Mouse (Mus musculus) hindbrain, embryonic 10.5 days (tissue): Measurements from ENCODE around the gene Fkrp. TPM values are rescaled to one million over a fixed set of nuclear protein-coding genes. Genes with fewer than 3 reads are reported as not detected.

ENCODE experiments used
- DNase-seq: peaks from one replicate; pipeline ENCODE4 v3.0.0-alpha.2; 2017; ENCODE audit warnings: low spot score
- H3K27ac ChIP-seq: fragments of 300-500 bp; sonication (generic); 2 replicates; pipeline ENCODE4 v1.5.1; 2016; ENCODE audit warnings: mild to moderate bottlenecking, moderate library complexity
- H3K27me3 ChIP-seq: fragments of 300-500 bp; sonication (generic); 2 replicates; pipeline ENCODE4 v1.6.1; 2016; ENCODE audit warnings: mild to moderate bottlenecking; ENCODE audit not compliant: poor library complexity, insufficient read depth, severe bottlenecking
- H3K36me3 ChIP-seq: fragments of 300-500 bp; sonication (generic); 2 replicates; pipeline ENCODE4 v1.6.1; 2016; ENCODE audit warnings: mild to moderate bottlenecking, moderate library complexity
- H3K4me1 ChIP-seq: fragments of 300-500 bp; sonication (generic); replicated peaks from 2 replicates; pipeline ENCODE4 v1.6.1; 2016; ENCODE audit warnings: mild to moderate bottlenecking
- H3K4me3 ChIP-seq: fragments of 300-500 bp; sonication (generic); 2 replicates; pipeline ENCODE4 v1.5.1; 2016; ENCODE audit warnings: mild to moderate bottlenecking, moderate library complexity
- H3K9me3 ChIP-seq: fragments of 300-500 bp; sonication (generic); 2 replicates; pipeline ENCODE4 v1.6.1; 2016; ENCODE audit warnings: mild to moderate bottlenecking, moderate library complexity
- WGBS: fragments of 180-500 bp; shearing (Covaris S2); methylation state at CpG from one replicate; pipeline ENCODE4 v1.1.7; 2016; 5-methylcytosine and 5-hydroxymethylcytosine counted together
- polyA plus RNA-seq: library from polyadenylated mRNA; unstranded; fragments of >200 nt; fragmentation: Nextera tagmentation; extraction: Ambion mirVana; gene quantifications from 2 replicates; pipeline ENCODE4 v1.2.1, GENCODE M21; 2016

Gene Fkrp
- polyA plus RNA-seq, 1 experiment from 2014 or later = 29.3 TPM

DNA sequence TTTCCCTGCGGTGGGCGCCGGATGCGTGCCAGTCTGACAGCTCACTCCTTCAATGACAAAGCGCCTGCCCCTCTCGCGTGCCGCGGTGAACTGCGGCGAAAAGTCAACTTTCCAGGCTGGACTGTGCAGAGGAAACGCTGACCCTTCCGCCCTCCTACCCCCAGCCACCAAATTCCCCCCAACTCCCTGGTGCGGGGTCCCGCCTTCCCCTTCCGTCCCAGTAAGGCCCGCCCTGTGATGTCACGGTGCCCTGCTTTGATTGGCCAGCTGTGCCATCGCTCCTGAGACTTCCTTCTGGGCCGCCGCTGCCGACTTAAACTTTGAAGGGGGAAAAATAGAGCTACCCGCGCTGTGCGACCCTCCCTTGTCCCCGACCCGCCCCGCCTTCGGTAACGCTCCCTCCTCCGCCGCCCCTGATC, 26.1 kb upstream of the Fkrp start, which contains the start of gene Prkd2:
Gene Prkd2 (plus strand): TSS at position 258 of the 419 bp plus-strand sequence.
- Histone ChIP-seq H3K36me3 (peaks cover 57% of the 10 kb centered on the region), H3K27ac (peak within 1 kb of the TSS; percentile 87), H3K4me3 (peak within 1 kb of the TSS; percentile 74), H3K9me3 (no peaks in the 10 kb centered on the region), H3K27me3 (peaks cover 12% of the 10 kb centered on the region; the same call in 1 of the 2 replicates), H3K4me1 (peaks cover 52% of the 10 kb centered on the region)
- WGBS = 1% methylated on average over 32 of the region's 32 CpGs
- DNase-seq = peak; percentile 93

DNA sequence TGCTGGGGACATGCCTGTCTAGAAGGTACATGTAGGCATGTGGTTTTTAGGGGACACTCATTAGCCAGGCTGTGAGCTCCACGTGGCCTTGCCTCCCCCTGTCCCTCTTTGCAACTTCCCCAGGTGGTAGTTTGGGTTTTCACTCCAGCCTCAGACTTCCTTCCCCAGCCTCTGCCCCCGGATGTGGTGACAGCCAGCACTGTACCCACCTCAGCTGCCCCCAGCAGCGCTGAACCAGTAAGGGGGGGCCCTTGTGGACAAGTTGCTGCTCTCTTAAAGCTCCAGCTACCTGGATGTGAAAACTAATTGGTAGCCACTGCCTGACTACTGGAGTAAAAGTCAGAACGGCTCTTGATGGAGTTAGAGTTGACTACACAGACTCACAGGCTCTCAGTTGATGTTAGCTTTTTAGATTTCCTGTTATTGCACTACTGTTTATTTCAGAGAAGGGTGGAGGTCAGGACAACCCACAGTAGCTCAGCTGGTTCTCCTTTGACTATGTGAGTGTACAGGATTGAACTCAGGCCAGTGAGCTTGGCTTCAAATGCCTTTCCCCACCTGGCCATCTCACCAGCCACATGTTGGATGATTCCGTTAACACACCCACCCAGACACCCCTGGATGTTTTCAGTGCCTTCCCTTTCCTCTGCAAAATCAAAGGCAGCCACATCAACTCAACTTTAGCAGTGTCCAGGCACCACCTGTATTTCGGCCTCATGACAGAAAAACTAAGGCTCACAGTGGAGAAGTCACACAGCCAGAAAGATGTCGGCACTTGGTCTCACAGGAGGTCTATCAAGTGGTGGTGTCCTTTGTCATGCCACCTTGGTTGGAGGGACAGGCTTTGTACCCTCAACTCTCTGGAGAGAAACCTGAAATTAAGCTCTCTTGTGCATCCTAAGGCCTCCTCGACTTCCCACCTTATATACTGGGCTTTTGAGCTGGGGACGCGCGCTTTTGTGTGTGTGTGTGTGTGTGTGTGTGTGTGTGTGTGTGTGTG, 25.3 kb upstream of the Fkrp start:
- Histone ChIP-seq H3K4me3 (peak overlapping the region; percentile 74), H3K36me3 (peaks cover 58% of the 10 kb centered on the region), H3K4me1 (peaks cover 52% of the 10 kb centered on the region), H3K27ac (peak overlapping the region; percentile 87), H3K27me3 (peaks cover 12% of the 10 kb centered on the region; the same call in 1 of the 2 replicates), H3K9me3 (no peaks in the 10 kb centered on the region)
- 43% methylated on average over 11 of the region's 11 CpGs for WGBS
- DNase-seq = no peak

DNA sequence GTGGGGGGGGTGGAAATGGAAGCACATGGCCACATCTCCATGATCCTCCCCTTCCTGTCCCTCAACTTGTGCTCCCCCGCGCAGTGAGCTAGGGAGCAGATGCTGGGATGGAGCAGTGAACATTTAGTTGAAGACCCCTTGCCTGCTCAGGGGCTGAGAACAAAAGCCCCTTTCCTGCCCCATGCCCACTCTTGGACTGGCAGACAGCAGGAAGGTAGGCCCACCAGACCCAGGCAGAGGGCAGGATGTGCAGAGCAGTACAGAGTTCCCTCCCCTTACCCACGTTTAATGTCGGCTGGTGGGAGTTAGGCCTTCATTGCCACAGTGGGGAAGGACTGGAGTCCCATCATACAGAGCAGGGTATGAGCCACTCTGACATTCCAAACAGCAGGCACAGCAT, 24.5 kb upstream of the Fkrp start:
- peaks cover 51% of the 10 kb centered on the region for H3K4me1 ChIP-seq
- no peaks in the 10 kb centered on the region for H3K9me3 ChIP-seq
- peaks cover 12% of the 10 kb centered on the region; the same call in 1 of the 2 replicates for H3K27me3 ChIP-seq
- H3K27ac ChIP-seq = no peak overlapping the region
- DNase-seq = no peak
- WGBS = 83% methylated on average over 4 of the region's 4 CpGs
- peaks cover 65% of the 10 kb centered on the region for H3K36me3 ChIP-seq
- no peak overlapping the region; the same call in 1 of the 2 replicates for H3K4me3 ChIP-seq

DNA sequence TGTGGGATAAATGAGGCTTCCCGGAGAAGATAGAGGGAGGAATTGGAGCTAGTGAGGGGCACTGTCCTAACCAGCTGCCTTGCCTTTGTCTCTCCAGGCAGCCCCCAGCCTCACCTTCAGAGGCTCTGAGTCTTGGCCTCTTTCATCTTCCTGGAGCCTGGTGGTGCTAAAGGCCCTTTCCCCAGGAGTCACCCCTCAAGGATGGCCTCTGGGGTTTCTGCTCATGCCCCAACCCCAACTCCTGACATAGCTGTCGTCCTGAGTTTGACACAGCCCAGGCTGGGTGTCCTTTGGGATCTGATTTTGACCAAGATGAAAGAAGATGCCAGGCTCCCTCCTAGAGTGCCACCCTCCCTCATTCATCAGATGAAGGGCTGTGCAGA, 23.6 kb upstream of the Fkrp start:
- Histone ChIP-seq H3K9me3 (no peaks in the 10 kb centered on the region), H3K36me3 (peaks cover 67% of the 10 kb centered on the region), H3K4me1 (peaks cover 41% of the 10 kb centered on the region), H3K27me3 (peaks cover 11% of the 10 kb centered on the region; the same call in 1 of the 2 replicates), H3K27ac (no peak overlapping the region), H3K4me3 (no peak overlapping the region)
- DNase-seq = no peak
- WGBS = 84% methylated on average over 2 of the region's 2 CpGs

DNA sequence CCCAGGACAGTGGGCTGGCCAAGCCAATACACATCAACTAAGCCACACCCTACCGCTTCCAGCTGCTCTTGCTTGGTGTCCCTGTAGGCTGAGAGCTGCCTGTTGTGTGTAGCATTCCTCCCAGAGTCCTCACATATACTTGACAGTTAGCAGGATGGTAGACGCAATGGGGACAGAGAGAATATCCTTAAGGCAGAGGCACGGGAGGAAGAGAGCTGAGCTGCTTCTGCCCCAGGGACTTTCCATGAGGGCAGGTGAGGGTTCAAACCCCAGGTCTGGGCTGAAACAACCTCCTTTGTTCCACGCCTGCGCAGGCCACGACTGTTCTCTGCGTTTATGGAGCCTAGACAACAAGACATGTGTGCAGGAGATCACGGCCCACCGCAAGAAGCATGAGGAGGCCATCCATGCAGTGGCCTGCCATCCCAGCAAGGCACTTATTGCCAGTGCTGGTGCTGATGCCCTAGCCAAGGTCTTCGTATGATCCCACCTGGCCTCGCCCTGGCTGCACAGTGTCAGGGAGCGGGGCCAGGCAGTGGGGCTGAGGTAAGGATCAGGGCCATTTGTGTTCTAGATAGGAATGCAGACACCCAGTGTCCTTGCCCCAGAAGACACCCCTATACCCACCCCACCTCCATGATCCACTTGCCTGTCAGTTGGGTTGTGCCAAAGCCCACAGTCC, 23.0 kb upstream of the Fkrp start:
- Histone ChIP-seq H3K4me3 (no peak overlapping the region), H3K4me1 (peaks cover 36% of the 10 kb centered on the region), H3K27me3 (peaks cover 5% of the 10 kb centered on the region; the same call in 1 of the 2 replicates), H3K36me3 (peaks cover 73% of the 10 kb centered on the region), H3K9me3 (no peaks in the 10 kb centered on the region), H3K27ac (no peak overlapping the region)
- DNase-seq = no peak
- 95% methylated on average over 12 of the region's 12 CpGs for WGBS

DNA sequence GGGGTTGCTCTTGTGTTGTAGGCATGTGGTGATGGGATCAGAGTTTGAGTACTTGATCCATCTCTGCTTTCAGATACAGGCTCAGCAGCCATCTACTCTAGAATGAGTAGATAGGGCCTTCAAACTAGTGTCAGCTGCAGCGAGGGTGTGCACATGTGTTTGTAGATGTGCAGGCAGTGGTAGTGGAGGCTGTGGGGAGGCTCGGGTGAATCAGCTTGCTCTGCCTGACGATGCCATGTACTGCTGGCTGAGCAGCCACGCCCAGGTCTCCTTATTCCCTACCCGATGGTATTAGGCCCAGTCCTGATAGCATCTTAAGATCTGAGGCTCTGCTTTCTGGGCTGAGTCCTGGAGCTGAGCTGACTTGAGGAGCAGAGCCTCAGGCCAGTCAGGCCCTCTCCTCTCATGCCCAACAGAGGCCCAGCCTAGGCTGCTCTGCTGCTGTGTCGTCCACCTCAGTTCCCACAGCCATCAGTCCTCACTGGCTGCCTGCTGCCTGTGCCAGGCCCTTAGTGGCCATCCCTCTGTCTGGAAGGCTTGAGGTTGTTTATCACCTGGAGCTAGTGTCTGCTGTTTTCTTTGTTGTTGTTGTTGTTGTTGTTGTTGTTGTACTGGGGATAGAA, 22.4 kb upstream of the Fkrp start:
- Histone ChIP-seq H3K27me3 (no peaks in the 10 kb centered on the region), H3K36me3 (peaks cover 79% of the 10 kb centered on the region), H3K27ac (no peak overlapping the region), H3K9me3 (no peaks in the 10 kb centered on the region), H3K4me1 (peaks cover 30% of the 10 kb centered on the region), H3K4me3 (no peak overlapping the region)
- WGBS = 86% methylated on average over 6 of the region's 6 CpGs
- DNase-seq = no peak

DNA sequence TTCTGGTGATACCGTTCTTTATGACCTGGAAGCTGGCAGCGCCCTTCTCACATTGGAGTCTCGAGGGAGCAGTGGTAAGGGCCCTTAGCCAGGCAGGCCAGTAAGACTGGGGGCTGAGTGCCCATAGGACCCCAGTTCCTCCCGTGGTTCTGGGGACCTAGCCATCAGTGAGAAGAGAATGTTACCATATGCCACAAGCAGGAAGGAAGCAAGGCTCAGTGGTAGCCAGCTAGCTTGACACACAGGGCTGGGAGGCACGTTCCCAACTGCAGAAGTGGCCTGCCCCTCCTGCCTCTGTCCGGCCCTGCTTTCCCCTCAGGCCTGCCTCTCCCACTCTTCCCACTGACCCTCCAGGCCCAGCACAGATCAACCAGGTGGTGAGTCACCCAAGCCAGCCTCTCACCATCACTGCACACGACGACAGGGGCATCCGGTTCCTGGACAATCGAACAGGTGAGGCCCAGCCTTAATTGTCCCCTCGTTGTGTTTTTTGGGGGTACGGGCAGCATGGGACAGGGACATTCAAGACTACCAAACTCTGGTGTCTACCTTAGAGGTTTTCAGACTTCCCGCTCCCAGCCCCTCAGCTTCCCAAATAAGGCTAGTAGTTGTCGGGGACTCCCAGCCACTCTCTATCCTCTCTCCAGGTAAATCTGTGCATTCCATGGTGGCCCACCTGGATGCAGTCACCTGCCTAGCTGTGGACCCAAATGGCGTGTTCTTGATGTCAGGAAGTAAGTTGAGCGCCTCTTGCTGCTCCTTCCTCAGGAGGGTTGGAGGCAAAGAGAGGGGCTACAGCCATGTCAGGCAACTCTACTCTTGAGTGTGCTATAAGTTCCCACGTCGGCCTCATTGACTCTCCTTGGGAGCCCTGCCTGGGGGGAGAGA, 21.6 kb upstream of the Fkrp start:
- Histone ChIP-seq H3K36me3 (peaks cover 87% of the 10 kb centered on the region), H3K9me3 (no peaks in the 10 kb centered on the region), H3K27ac (no peak overlapping the region), H3K4me1 (peaks cover 22% of the 10 kb centered on the region), H3K27me3 (no peaks in the 10 kb centered on the region), H3K4me3 (no peak overlapping the region)
- no peak for DNase-seq
- 93% methylated on average over 18 of the region's 18 CpGs for WGBS

DNA sequence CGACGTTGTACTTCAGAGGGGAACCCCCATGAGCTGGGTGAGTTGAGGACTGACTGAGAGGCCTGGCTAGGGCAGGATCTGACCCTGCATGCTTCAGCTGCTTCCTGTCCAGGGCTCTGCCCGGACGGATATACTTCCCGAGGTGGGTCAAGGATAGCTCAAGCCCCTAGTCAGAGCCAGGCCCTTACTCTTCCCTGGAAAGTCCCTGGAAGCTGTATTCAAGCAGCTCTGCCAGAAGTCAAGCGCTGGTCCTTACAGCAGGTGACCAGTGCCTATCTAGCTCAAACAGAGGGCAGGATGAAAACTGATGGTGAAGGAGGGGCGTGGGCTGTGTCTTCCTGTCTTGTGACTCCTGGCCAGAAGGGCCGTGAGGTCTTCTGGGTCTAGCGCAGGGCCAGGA, 13.9 kb upstream of the Fkrp start:
- WGBS = 87% methylated on average over 9 of the region's 9 CpGs
- Histone ChIP-seq H3K36me3 (peaks cover 100% of the 10 kb centered on the region), H3K9me3 (no peaks in the 10 kb centered on the region), H3K4me3 (no peak overlapping the region; the same call in 1 of the 2 replicates), H3K27me3 (no peaks in the 10 kb centered on the region), H3K4me1 (peaks cover 6% of the 10 kb centered on the region; the same call in 1 of the 2 replicates), H3K27ac (no peak overlapping the region)
- DNase-seq = no peak

DNA sequence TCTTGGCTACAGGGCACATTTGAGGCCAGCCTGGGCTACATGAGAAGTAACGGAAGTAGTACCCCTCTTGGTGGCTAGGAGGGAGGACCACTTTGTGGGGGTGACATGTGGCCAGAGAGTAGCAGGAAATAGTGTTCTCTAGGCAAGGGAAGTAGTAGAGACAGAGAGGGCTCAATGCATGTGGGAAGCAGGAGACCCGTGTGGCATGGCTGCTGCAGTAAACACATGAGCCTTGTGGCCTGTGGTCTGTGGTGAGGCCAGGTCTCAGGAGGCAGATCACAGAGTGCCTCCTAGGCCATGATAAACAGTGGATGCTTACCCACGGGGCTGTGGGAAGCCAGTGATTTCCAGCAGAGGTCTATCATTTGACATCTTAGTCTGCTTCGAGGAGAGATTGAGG, 10.7 kb upstream of the Fkrp start:
- Histone ChIP-seq H3K36me3 (peaks cover 100% of the 10 kb centered on the region), H3K4me1 (peaks cover 6% of the 10 kb centered on the region; the same call in 1 of the 2 replicates), H3K9me3 (no peaks in the 10 kb centered on the region), H3K27ac (no peak overlapping the region), H3K4me3 (no peak overlapping the region), H3K27me3 (no peaks in the 10 kb centered on the region)
- DNase-seq = no peak
- 83% methylated on average over 4 of the region's 4 CpGs for WGBS

DNA sequence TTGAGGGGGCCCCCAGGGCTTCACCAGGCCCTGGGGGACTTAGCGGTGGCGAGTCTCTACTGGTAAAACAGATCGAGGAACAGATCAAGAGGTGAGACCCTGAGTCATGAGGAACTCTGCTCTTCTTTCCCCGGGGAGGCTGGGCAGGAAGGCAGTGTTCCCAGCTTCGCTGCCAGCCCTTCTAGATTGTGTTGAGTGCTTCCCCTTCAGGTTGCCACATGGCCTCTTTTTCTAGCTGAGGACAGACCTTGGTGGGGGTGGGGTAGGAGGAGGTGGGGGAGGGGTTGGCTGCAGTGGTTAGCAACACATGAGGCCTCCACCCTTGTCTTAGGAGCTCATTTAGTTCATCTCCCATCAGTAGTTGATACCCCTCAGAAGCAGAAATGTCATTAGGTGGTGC, 10.0 kb upstream of the Fkrp start:
- H3K36me3 ChIP-seq = peaks cover 100% of the 10 kb centered on the region
- no peak overlapping the region for H3K27ac ChIP-seq
- 79% methylated on average over 5 of the region's 5 CpGs for WGBS
- no peak for DNase-seq
- H3K9me3 ChIP-seq = no peaks in the 10 kb centered on the region
- H3K4me3 ChIP-seq = no peak overlapping the region
- H3K4me1 ChIP-seq = peaks cover 13% of the 10 kb centered on the region
- no peaks in the 10 kb centered on the region for H3K27me3 ChIP-seq

DNA sequence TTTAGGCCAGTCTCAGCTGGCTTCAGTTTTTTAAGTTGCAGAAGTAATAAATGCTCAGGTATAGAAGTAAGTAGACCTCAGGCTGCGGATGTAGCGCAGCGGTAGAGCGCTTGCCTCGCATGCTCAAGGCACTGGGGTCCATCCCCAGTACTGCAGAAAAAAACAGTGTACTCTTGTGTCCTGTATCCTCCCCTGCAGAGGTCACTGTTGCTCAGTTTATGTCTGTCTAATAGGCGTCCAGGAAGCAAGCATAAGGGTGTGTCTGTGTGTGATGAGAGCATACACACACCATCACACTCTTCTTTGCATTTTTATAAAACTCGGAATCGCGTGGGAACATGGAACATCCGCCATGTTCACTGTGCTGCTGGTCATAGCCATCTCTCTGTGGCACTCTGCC, 9.3 kb upstream of the Fkrp start:
- WGBS = 86% methylated on average over 10 of the region's 10 CpGs
- Histone ChIP-seq H3K9me3 (no peaks in the 10 kb centered on the region), H3K4me1 (peaks cover 21% of the 10 kb centered on the region), H3K27me3 (no peaks in the 10 kb centered on the region), H3K27ac (no peak overlapping the region), H3K36me3 (peaks cover 93% of the 10 kb centered on the region), H3K4me3 (no peak overlapping the region)
- DNase-seq = no peak

DNA sequence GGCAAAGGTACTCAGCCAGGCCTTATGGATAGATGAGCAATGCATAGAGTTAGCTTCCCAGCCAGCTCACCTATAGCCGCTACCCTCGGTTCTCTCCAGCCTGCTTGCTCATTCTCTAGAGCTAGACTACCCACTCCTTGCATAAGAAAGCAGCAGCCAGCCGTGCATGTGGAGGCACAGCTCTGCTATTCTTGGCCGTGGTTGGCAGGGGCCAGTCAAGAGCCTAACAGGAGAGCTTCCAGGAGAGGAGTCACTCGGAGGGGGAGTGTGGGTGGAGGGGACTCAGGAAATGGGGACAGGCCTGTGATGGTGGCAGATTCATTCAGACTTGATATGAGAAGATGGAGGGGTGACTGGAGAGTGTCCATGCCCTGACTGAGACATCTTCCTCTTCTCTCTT, 7.2 kb upstream of the Fkrp start:
- WGBS = 78% methylated on average over 5 of the region's 5 CpGs
- no peak overlapping the region for H3K27ac ChIP-seq
- H3K4me1 ChIP-seq = peaks cover 41% of the 10 kb centered on the region
- H3K27me3 ChIP-seq = no peaks in the 10 kb centered on the region
- no peaks in the 10 kb centered on the region for H3K9me3 ChIP-seq
- H3K36me3 ChIP-seq = peaks cover 73% of the 10 kb centered on the region
- no peak for DNase-seq
- no peak overlapping the region for H3K4me3 ChIP-seq
